Mouse (Mus musculus): Measurements from ENCODE around the gene Ddx11. TPM values are rescaled to one million over a fixed set of nuclear protein-coding genes. Genes with fewer than 3 reads are reported as not detected.

Gene Ddx11
- polyA plus RNA-seq, 1 experiment from 2014 or later: 28.0 TPM

DNA sequence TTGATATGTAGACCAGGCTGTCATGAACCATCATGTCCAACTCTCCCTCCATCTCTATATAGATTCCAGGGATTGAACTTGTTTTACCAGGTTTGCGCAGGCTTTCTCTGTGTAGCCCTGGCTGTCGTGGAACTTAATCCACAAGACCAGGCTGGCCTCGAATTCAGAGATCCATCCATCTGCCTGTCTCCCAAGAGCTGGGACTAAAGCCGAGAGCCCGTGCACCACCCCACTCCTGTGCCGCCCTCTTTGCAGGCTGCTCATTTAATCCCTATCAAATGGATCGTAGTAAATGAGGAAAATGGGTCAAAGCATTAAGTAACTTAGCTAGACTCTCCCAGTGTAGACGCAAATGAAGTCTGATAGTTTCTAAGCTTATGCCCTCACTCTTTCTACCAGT lies 15.9 kb upstream of the Ddx11 start:
- Histone ChIP-seq H3K36me3 (ENCODE audit: control insufficient read depth, insufficient read depth, low read length) (no peaks in the 10 kb centered on the region), H3K9me3 (ENCODE audit: control insufficient read depth, low read length) (no peaks in the 10 kb centered on the region; the same call in 1 of the 2 replicates), H3K27ac (replicated peaks; ENCODE audit: low read depth, low read length) (no peak overlapping the region), H3K9ac (ENCODE audit: low read length) (no peak overlapping the region), H3K4me3 (ENCODE audit: low read depth, low read length) (no peak overlapping the region), H3K4me1 (ENCODE audit: control insufficient read depth, insufficient read depth, low read length) (peaks cover 3% of the 10 kb centered on the region; the same call in 1 of the 2 replicates), H3K27me3 (ENCODE audit: control insufficient read depth, insufficient read depth, low read length) (no peaks in the 10 kb centered on the region), H3K4me2 (ENCODE audit: low read depth, severe bottlenecking) (no peak overlapping the region)
- no peak for DNase-seq (ENCODE audit: low spot score)
- no peak for ATAC-seq (ENCODE audit: insufficient number of reproducible peaks, low FRiP score, low TSS enrichment, low read depth)
- 69% methylated on average over 8 of the region's 8 CpGs for WGBS

DNA sequence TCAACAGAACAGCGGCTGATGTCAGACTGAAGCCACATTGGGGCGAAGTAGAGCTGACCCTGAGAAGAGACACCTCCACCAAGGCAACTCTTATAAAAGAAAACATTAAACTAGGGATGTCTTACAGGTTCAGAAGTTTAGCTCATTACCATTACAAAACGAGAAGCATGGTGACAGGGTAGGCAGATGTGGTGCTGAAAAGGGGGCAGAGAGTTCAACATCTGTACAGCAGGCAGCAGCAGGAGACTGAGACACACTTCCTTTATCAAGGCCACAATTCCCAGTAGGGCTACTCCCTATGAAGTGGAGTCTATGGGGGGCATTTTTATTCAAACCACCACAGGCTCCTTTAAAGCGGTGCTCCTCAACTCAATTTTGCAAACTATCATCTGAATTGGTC lies 15.1 kb upstream of the Ddx11 start:
- H3K9ac ChIP-seq (ENCODE audit: low read length): no peak overlapping the region
- DNase-seq (ENCODE audit: low spot score): no peak
- no peaks in the 10 kb centered on the region for H3K36me3 ChIP-seq (ENCODE audit: control insufficient read depth, insufficient read depth, low read length)
- H3K27ac ChIP-seq (replicated peaks; ENCODE audit: low read depth, low read length): no peak overlapping the region
- H3K4me1 ChIP-seq (ENCODE audit: control insufficient read depth, insufficient read depth, low read length): peaks cover 5% of the 10 kb centered on the region; the same call in 1 of the 2 replicates
- H3K4me2 ChIP-seq (ENCODE audit: low read depth, severe bottlenecking): no peak overlapping the region
- no peak overlapping the region for H3K4me3 ChIP-seq (ENCODE audit: low read depth, low read length)
- no peaks in the 10 kb centered on the region; the same call in 1 of the 2 replicates for H3K9me3 ChIP-seq (ENCODE audit: control insufficient read depth, low read length)
- 82% methylated on average over 4 of the region's 4 CpGs for WGBS
- H3K27me3 ChIP-seq (ENCODE audit: control insufficient read depth, insufficient read depth, low read length): no peaks in the 10 kb centered on the region
- ATAC-seq (ENCODE audit: insufficient number of reproducible peaks, low FRiP score, low TSS enrichment, low read depth): no peak

DNA sequence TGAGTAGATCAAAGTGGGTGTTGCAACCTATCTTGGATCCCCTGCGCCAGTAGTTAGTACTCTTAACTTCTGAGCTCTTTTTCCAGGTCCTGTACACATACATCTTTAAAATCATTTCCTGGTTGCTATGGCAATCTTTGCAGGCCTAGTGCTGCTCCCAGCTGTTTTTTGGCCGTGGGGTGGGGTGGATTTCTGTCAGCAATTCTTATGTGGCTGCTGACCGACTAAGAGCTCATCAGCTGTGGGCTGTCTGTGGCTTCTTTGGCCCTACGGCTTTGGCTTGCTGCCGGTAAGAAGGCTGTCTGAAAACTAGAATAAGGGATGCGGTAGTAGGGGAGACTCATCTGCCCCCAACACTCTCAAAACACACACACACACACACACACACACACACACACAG lies 12.6 kb upstream of the Ddx11 start:
- Histone ChIP-seq H3K36me3 (ENCODE audit: control insufficient read depth, insufficient read depth, low read length) (peaks cover 7% of the 10 kb centered on the region; the same call in 1 of the 2 replicates), H3K9ac (ENCODE audit: low read length) (no peak overlapping the region), H3K27me3 (ENCODE audit: control insufficient read depth, insufficient read depth, low read length) (no peaks in the 10 kb centered on the region), H3K4me3 (ENCODE audit: low read depth, low read length) (peak overlapping the region; percentile 81), H3K27ac (replicated peaks; ENCODE audit: low read depth, low read length) (no peak overlapping the region), H3K4me2 (ENCODE audit: low read depth, severe bottlenecking) (peak overlapping the region; percentile 49), H3K4me1 (ENCODE audit: control insufficient read depth, insufficient read depth, low read length) (peaks cover 5% of the 10 kb centered on the region; the same call in 1 of the 2 replicates), H3K9me3 (ENCODE audit: control insufficient read depth, low read length) (no peaks in the 10 kb centered on the region)
- DNase-seq (ENCODE audit: low spot score): no peak
- ATAC-seq (ENCODE audit: insufficient number of reproducible peaks, low FRiP score, low TSS enrichment, low read depth): no peak
- 49% methylated on average over 6 of the region's 6 CpGs for WGBS

DNA sequence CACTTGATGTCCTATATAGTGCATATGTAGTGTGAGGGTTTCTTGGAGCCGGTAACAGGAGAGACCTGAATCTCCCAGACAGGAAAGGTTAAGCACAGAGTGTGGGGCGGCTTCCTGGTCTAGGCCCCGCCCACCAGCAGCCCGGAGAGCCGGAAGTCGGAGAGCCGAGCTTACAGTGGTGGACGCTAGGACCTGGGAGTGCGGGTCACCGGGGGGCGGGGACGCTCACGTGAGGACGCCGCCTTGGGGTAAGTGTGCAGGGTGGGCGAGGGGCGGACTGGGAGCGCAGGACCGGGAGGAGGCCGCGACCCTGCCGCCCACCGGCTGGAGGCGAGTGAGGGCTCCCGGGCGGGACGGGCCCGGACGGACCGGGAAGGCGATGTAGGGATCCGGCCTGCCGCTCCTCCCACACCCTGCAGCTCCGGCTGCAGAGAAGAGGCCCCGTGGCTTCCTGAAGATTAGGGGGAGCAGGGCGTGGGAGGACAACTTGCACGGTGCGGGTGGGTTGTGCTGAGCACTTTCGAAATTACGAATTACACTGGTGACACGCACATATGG lies 11.8 kb upstream of the Ddx11 start, which contains the start of gene Washc1:
TSS of gene Washc1 (plus strand) at position 144 of the 558 bp plus-strand sequence.
- peaks cover 5% of the 10 kb centered on the region; the same call in 1 of the 2 replicates for H3K4me1 ChIP-seq (ENCODE audit: control insufficient read depth, insufficient read depth, low read length)
- H3K9ac ChIP-seq (ENCODE audit: low read length): peak within 1 kb of the TSS; percentile 70
- H3K9me3 ChIP-seq (ENCODE audit: control insufficient read depth, low read length): no peaks in the 10 kb centered on the region
- peak within 1 kb of the TSS; percentile 49 for H3K4me2 ChIP-seq (ENCODE audit: low read depth, severe bottlenecking)
- ATAC-seq (ENCODE audit: insufficient number of reproducible peaks, low FRiP score, low TSS enrichment, low read depth): peak; percentile 96
- peak within 1 kb of the TSS; percentile 81 for H3K4me3 ChIP-seq (ENCODE audit: low read depth, low read length)
- peak; percentile 96 for DNase-seq (ENCODE audit: low spot score)
- no peak within 1 kb of the TSS for H3K27ac ChIP-seq (replicated peaks; ENCODE audit: low read depth, low read length)
- H3K36me3 ChIP-seq (ENCODE audit: control insufficient read depth, insufficient read depth, low read length): peaks cover 12% of the 10 kb centered on the region; the same call in 1 of the 2 replicates
- 1% methylated on average over 32 of the region's 41 CpGs for WGBS
- no peaks in the 10 kb centered on the region for H3K27me3 ChIP-seq (ENCODE audit: control insufficient read depth, insufficient read depth, low read length)

DNA sequence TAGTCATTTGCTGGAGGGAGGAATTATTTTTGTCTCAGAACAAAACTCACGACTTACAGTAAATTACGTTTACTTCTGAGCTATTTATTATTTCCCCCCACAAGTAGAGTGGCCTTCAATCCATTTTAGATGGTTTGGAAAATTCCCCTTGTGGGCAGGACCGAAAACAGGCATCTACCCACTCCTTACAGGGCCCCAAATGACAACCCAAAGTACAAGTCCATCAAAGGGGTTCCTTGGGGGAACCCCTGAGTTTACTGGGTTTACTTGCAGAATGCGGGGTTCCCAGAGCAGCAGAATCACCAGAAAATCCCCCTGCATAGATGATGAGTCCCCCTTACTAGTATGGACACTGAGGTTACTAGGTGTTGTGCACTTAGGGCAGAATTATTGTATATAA lies 11.2 kb upstream of the Ddx11 start:
- 54% methylated on average over 4 of the region's 4 CpGs for WGBS
- peak overlapping the region; percentile 49 for H3K4me2 ChIP-seq (ENCODE audit: low read depth, severe bottlenecking)
- no peaks in the 10 kb centered on the region for H3K9me3 ChIP-seq (ENCODE audit: control insufficient read depth, low read length)
- ATAC-seq (ENCODE audit: insufficient number of reproducible peaks, low FRiP score, low TSS enrichment, low read depth) (no peak), DNase-seq (ENCODE audit: low spot score) (no peak)
- no peak overlapping the region for H3K27ac ChIP-seq (replicated peaks; ENCODE audit: low read depth, low read length)
- no peaks in the 10 kb centered on the region for H3K27me3 ChIP-seq (ENCODE audit: control insufficient read depth, insufficient read depth, low read length)
- H3K36me3 ChIP-seq (ENCODE audit: control insufficient read depth, insufficient read depth, low read length): peaks cover 12% of the 10 kb centered on the region; the same call in 1 of the 2 replicates
- H3K4me3 ChIP-seq (ENCODE audit: low read depth, low read length): peak overlapping the region; percentile 81
- peaks cover 5% of the 10 kb centered on the region; the same call in 1 of the 2 replicates for H3K4me1 ChIP-seq (ENCODE audit: control insufficient read depth, insufficient read depth, low read length)
- no peak overlapping the region for H3K9ac ChIP-seq (ENCODE audit: low read length)

DNA sequence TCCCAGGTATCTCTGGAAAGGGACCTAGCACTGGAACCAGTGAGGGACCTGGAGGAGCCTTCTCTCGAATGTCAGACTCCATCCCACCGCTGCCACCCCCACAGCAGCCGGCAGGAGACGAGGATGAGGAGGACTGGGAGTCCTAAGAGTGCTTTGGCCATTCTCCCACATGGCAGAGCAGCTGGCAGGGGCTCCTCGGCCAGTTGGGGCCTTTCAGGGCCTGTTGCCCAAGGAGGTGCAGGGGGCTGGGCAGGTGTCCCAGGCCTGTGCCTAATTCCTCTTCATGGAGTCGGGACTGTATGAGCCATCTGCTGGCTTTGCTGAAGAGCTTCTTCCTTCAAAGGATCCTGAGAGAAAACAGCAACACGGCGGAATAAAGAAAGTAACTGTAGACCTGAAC lies 4.3 kb upstream of the Ddx11 start:
- Histone ChIP-seq H3K27ac (replicated peaks; ENCODE audit: low read depth, low read length) (no peak overlapping the region), H3K4me3 (ENCODE audit: low read depth, low read length) (no peak overlapping the region), H3K9me3 (ENCODE audit: control insufficient read depth, low read length) (no peaks in the 10 kb centered on the region), H3K4me2 (ENCODE audit: low read depth, severe bottlenecking) (no peak overlapping the region), H3K36me3 (ENCODE audit: control insufficient read depth, insufficient read depth, low read length) (peaks cover 15% of the 10 kb centered on the region), H3K4me1 (ENCODE audit: control insufficient read depth, insufficient read depth, low read length) (no peaks in the 10 kb centered on the region), H3K9ac (ENCODE audit: low read length) (no peak overlapping the region), H3K27me3 (ENCODE audit: control insufficient read depth, insufficient read depth, low read length) (no peaks in the 10 kb centered on the region)
- WGBS: 88% methylated on average over 8 of the region's 8 CpGs
- ATAC-seq (ENCODE audit: insufficient number of reproducible peaks, low FRiP score, low TSS enrichment, low read depth) (no peak), DNase-seq (ENCODE audit: low spot score) (no peak)

DNA sequence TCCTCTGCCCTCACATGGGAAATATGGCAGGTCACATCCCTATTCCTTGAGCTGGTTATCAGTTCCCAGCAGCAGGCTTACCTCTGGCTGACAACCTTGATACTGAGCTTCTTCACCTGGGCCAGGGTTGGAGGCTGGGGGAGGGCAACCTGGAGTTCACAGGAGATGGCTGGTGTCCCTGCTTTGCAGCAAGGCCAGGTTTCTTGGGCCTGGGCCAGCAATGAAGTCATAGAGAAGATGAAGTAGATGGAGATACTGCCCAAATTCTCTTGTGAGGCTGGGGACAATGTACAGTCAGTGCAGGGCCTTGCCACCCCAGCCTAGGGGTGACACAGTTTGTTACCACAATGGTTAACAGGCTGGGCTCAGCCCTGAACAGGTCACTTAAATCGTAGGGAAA lies 2.6 kb upstream of the Ddx11 start:
- Histone ChIP-seq H3K4me3 (ENCODE audit: low read depth, low read length) (no peak overlapping the region), H3K4me2 (ENCODE audit: low read depth, severe bottlenecking) (no peak overlapping the region), H3K4me1 (ENCODE audit: control insufficient read depth, insufficient read depth, low read length) (no peaks in the 10 kb centered on the region), H3K9me3 (ENCODE audit: control insufficient read depth, low read length) (no peaks in the 10 kb centered on the region), H3K27me3 (ENCODE audit: control insufficient read depth, insufficient read depth, low read length) (no peaks in the 10 kb centered on the region), H3K27ac (replicated peaks; ENCODE audit: low read depth, low read length) (no peak overlapping the region), H3K9ac (ENCODE audit: low read length) (no peak overlapping the region), H3K36me3 (ENCODE audit: control insufficient read depth, insufficient read depth, low read length) (peaks cover 8% of the 10 kb centered on the region)
- ATAC-seq (ENCODE audit: insufficient number of reproducible peaks, low FRiP score, low TSS enrichment, low read depth) (no peak), DNase-seq (ENCODE audit: low spot score) (no peak)
- 71% methylated on average over 1 of the region's 1 CpGs for WGBS

DNA sequence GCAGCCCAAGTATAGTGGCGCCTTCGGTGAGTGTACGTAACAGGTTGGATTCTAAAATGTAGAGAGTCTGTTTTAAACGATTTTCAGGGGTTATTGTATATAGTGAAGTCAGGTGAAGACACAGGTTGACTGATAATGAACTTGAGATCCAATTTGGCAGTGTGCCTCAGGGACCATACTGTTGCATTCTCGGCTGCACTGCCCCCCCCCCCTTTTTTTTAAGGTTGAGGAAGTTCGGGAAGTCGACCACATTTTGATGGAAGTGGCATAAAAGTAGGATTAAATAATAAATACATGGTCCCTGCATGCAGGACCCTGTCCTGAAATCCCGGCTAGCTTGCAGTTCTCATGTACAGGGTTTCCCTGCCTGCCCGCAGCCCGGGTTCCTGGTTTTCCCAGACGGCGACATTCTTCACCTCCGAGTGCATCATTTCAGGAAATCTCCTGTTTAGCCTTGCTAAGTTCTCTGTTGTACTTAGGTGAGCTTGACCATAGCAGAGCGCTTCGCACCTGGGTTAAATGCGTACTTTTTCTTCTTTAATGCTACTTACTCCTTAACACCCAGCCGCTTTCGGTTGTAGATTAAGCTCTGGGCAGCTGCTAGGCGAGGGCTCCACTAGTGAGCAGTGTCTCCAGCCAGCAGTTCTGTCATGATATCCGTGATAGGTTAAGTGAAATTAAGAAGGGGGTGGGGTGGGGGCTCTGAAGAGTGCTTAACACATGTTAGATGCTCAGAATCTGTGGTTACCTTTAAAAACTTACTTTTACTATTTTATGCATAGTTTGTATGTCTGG lies 693 bp downstream of the Ddx11 start:
- Histone ChIP-seq H3K9ac (ENCODE audit: low read length) (peak overlapping the region; percentile 67), H3K27me3 (ENCODE audit: control insufficient read depth, insufficient read depth, low read length) (no peaks in the 10 kb centered on the region), H3K9me3 (ENCODE audit: control insufficient read depth, low read length) (no peaks in the 10 kb centered on the region), H3K36me3 (ENCODE audit: control insufficient read depth, insufficient read depth, low read length) (peaks cover 6% of the 10 kb centered on the region; the same call in 1 of the 2 replicates), H3K27ac (replicated peaks; ENCODE audit: low read depth, low read length) (peak overlapping the region; percentile 83), H3K4me3 (ENCODE audit: low read depth, low read length) (peak overlapping the region; percentile 76), H3K4me2 (ENCODE audit: low read depth, severe bottlenecking) (peak overlapping the region; percentile 59), H3K4me1 (ENCODE audit: control insufficient read depth, insufficient read depth, low read length) (no peaks in the 10 kb centered on the region)
- peak; percentile 10; the same call in 1 of the 2 replicates for ATAC-seq (ENCODE audit: insufficient number of reproducible peaks, low FRiP score, low TSS enrichment, low read depth)
- 2% methylated on average over 20 of the region's 20 CpGs for WGBS
- peak; percentile 65 for DNase-seq (ENCODE audit: low spot score)

All from limb, embryonic 11.5 days (tissue).